Mouse (Mus musculus) neural tube, embryonic 11.5 days (tissue): Measurements from ENCODE around the gene Coq10b. TPM values are rescaled to one million over a fixed set of nuclear protein-coding genes. Genes with fewer than 3 reads are reported as not detected.
A peak's percentile ranks its signal among the peaks of the same experiment; 100 is the strongest.
"Not testable (repeated sequence)": the region's sequence is repeated elsewhere in the genome, so short reads cannot be mapped to it uniquely, and the experiment has no call there.

Experiments
- ATAC-seq: fragments of 200-750 bp; cut with Nextera tagmentation; 2 replicates; pipeline ENCODE4 v1.8.0; 2017; ENCODE audit warnings: moderate number of reproducible peaks, mild to moderate bottlenecking, moderate TSS enrichment, moderate library complexity; ENCODE audit not compliant: insufficient read depth, low FRiP score, low TSS enrichment
- DNase-seq: peaks from one replicate; pipeline ENCODE4 v3.0.0-alpha.2; 2015; ENCODE audit warnings: low spot score
- H3K27ac ChIP-seq: fragments of 300-500 bp; sonication (generic); 2 replicates; pipeline ENCODE4 v1.5.1; 2014; ENCODE audit warnings: low read depth, mild to moderate bottlenecking, low read length
- H3K27me3 ChIP-seq: fragments of 300-500 bp; sonication (generic); 2 replicates; pipeline ENCODE4 v1.6.1; 2014; ENCODE audit warnings: mild to moderate bottlenecking, low read length, mixed read lengths; ENCODE audit not compliant: control insufficient read depth, insufficient read depth
- H3K36me3 ChIP-seq: fragments of 300-500 bp; sonication (generic); 2 replicates; pipeline ENCODE4 v1.6.1; 2014; ENCODE audit warnings: mild to moderate bottlenecking, low read length, moderate library complexity, mixed read lengths; ENCODE audit not compliant: control insufficient read depth, insufficient read depth
- H3K4me1 ChIP-seq: fragments of 300-500 bp; sonication (generic); 2 replicates; pipeline ENCODE4 v1.6.1; 2014; ENCODE audit warnings: low read length, mixed read lengths; ENCODE audit not compliant: control insufficient read depth, insufficient read depth
- H3K4me2 ChIP-seq: fragments of 300-500 bp; sonication (generic); 2 replicates; pipeline ENCODE4 v1.6.1; 2014; ENCODE audit warnings: low read depth, mild to moderate bottlenecking, moderate library complexity
- H3K4me3 ChIP-seq: fragments of 300-500 bp; sonication (generic); 2 replicates; pipeline ENCODE4 v1.5.1; 2014; ENCODE audit warnings: low read depth, low read length
- H3K9ac ChIP-seq: fragments of 300-500 bp; sonication (generic); 2 replicates; pipeline ENCODE4 v1.6.1; 2014; ENCODE audit warnings: mild to moderate bottlenecking, low read length
- H3K9me3 ChIP-seq: fragments of 300-500 bp; sonication (generic); 2 replicates; pipeline ENCODE4 v1.6.1; 2016; ENCODE audit warnings: low read length; ENCODE audit not compliant: control insufficient read depth
- WGBS: fragments of 180-500 bp; shearing (Covaris S2); extraction: QIAGEN DNeasy Blood & Tissue Kit; methylation state at CpG from one replicate; pipeline ENCODE4 v1.1.7; 2014; 5-methylcytosine and 5-hydroxymethylcytosine counted together
- polyA plus RNA-seq: library from polyadenylated mRNA; unstranded; fragments of >200 nt; fragmentation: Nextera tagmentation; extraction: Ambion mirVana; gene quantifications from 2 replicates; pipeline ENCODE4 v1.2.1, GENCODE M21; 2014

Gene Coq10b
- polyA plus RNA-seq, 1 experiment from 2014 or later, result 31.9 TPM

GRCm38 (mm10) chr1:55051671-55052070, 899 bp upstream of the Coq10b start:
- H3K4me3 ChIP-seq, result no peak overlapping the region
- ATAC-seq, result no peak
- no peaks in the 10 kb centered on the region for H3K9me3 ChIP-seq
- H3K4me1 ChIP-seq, result no peaks in the 10 kb centered on the region
- DNase-seq, result no peak
- no peak overlapping the region for H3K27ac ChIP-seq
- H3K27me3 ChIP-seq, result no peaks in the 10 kb centered on the region
- WGBS, result 81% methylated on average over 3 of the region's 3 CpGs
- no peak overlapping the region for H3K4me2 ChIP-seq
- H3K36me3 ChIP-seq, result no peaks in the 10 kb centered on the region
- H3K9ac ChIP-seq, result no peak overlapping the region

DNA sequence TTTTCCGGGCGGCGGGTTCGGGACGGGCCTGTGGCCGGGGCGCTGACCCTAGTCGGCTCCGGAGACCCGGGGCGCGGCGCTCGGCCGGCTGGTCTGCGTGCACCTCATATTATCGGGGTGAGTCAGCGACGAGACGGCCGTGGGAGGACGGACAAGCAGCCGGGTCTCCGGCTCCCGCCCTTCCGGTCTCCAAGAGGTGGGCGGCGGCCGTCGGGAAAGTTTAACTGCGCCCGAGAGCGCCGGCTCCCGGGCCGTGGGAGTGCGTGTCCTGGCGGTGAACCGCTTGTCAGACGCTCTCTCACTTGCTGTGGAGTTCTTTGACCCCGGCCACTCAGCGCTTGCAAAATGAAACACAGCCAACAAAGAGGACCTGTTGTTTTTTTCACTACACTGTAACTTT, 435 bp downstream of the Coq10b start:
- Histone ChIP-seq H3K27me3 (no peaks in the 10 kb centered on the region), H3K4me2 (peak overlapping the region; percentile 36), H3K9me3 (no peaks in the 10 kb centered on the region), H3K4me1 (no peaks in the 10 kb centered on the region), H3K9ac (peak overlapping the region; percentile 67), H3K36me3 (no peaks in the 10 kb centered on the region), H3K4me3 (peak overlapping the region; percentile 79), H3K27ac (peak overlapping the region; percentile 45; the same call in 1 of the 2 replicates)
- peak; percentile 58 for DNase-seq
- peak; percentile 62 for ATAC-seq
- WGBS, result under 1% methylated on average over 42 of the region's 42 CpGs

- H3K4me2 ChIP-seq, result peak overlapping the region; percentile 36
- H3K36me3 ChIP-seq, result no peaks in the 10 kb centered on the region
- H3K9me3 ChIP-seq, result no peaks in the 10 kb centered on the region
- no peak overlapping the region; the same call in 1 of the 2 replicates for H3K9ac ChIP-seq
- no peaks in the 10 kb centered on the region; the same call in 1 of the 2 replicates for H3K4me1 ChIP-seq
- H3K27ac ChIP-seq, result no peak overlapping the region
- WGBS, result 72% methylated on average over 4 of the region's 4 CpGs
- no peak for DNase-seq
- H3K27me3 ChIP-seq, result no peaks in the 10 kb centered on the region
- peak overlapping the region; percentile 79 for H3K4me3 ChIP-seq
- ATAC-seq, result no peak
Observed at GRCm38 (mm10) chr1:55053596-55053995, 1.0 kb downstream of the Coq10b start.

DNA sequence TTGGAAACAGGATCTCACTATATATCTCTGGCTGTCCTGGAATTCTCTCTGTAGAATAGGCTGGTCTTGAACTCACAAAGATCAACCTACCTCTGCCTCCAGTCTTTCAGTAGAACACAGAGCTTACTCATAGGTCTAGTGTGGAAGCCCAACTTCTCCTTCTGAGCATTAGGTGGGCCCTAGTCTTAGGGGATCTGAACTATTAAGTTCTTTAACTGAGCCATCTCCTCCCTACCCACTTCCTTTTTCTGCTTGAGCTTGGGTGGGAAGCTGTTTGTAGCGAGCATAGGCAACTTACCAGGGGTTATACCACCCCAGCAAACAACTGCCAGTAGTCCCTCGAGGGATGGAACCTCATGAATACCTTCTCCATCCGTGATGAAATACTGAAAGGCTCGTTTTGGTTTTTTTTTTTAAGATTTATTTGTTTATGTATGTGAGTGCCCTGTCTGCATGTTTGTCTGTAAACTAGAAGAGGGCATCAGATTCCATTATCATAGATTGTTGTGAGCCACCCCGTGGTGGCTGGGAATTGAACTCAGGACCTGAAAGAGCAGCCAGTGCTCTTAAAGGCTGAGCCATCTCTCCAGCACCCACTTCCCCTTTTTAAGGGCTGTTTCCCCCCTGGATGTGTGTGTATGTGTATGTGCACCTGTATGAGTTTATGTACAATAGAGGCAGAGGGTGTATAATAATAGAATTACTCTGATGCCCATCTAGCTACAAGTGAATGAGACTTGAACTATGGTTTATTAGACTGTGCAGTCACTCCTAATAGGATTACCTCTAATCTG, 2.9 kb downstream of the Coq10b start:
- DNase-seq (no peak), ATAC-seq (no peak)
- Histone ChIP-seq H3K27ac (no peak overlapping the region), H3K4me1 (no peaks in the 10 kb centered on the region; the same call in 1 of the 2 replicates), H3K9ac (no peak overlapping the region), H3K4me3 (no peak overlapping the region), H3K27me3 (no peaks in the 10 kb centered on the region), H3K36me3 (no peaks in the 10 kb centered on the region), H3K9me3 (no peaks in the 10 kb centered on the region), H3K4me2 (no peak overlapping the region)
- 90% methylated on average over 5 of the region's 5 CpGs for whole genome bisulfite sequencing

GRCm38 (mm10) chr1:55058383-55058782, 5.8 kb downstream of the Coq10b start:
- DNase-seq, H3K4me1 ChIP-seq, H3K36me3 ChIP-seq, H3K4me2 ChIP-seq, ATAC-seq, H3K9ac ChIP-seq, H3K9me3 ChIP-seq, H3K4me3 ChIP-seq, H3K27ac ChIP-seq, H3K27me3 ChIP-seq: not testable (repeated sequence)
- WGBS, result 79% methylated on average over 2 of the region's 3 CpGs

GRCm38 (mm10) chr1:55061099-55061498, 8.5 kb downstream of the Coq10b start:
- no peak overlapping the region for H3K27ac ChIP-seq
- H3K4me1 ChIP-seq, result no peaks in the 10 kb centered on the region; the same call in 1 of the 2 replicates
- ATAC-seq (no peak), DNase-seq (no peak)
- WGBS, result 93% methylated on average over 5 of the region's 5 CpGs
- H3K27me3 ChIP-seq, result no peaks in the 10 kb centered on the region
- no peak overlapping the region for H3K4me2 ChIP-seq
- no peak overlapping the region for H3K4me3 ChIP-seq
- no peak overlapping the region for H3K9ac ChIP-seq
- no peaks in the 10 kb centered on the region for H3K9me3 ChIP-seq
- H3K36me3 ChIP-seq, result peaks cover 5% of the 10 kb centered on the region; the same call in 1 of the 2 replicates

- Histone ChIP-seq H3K27ac (no peak overlapping the region), H3K36me3 (peaks cover 5% of the 10 kb centered on the region; the same call in 1 of the 2 replicates), H3K27me3 (no peaks in the 10 kb centered on the region), H3K9me3 (no peaks in the 10 kb centered on the region), H3K4me1 (no peaks in the 10 kb centered on the region; the same call in 1 of the 2 replicates), H3K4me2 (no peak overlapping the region), H3K4me3 (no peak overlapping the region), H3K9ac (no peak overlapping the region)
- WGBS, result 88% methylated on average over 4 of the region's 4 CpGs
- ATAC-seq (no peak), DNase-seq (no peak)
Observed at GRCm38 (mm10) chr1:55061772-55062171, 9.2 kb downstream of the Coq10b start.

DNA sequence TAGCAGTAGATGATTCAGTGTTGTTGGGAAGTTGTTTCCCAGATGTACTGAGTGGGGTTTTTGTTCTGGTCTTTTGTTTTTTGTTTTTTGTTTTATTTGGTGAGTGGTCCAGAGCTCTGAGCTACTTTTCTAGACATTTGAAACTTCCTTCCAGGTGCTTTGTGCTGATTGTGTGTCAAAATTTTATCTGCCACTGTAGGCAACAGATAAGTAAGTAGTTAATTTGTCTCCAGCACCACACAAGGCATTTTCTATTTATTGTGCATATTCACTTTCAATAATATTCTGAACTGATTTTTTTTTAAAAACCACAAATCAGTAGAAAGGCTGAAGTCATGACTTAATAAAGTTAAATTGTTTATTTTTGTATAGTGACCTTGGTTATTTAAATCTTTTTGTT, 19.8 kb downstream of the Coq10b start:
- H3K4me1 ChIP-seq, H3K36me3 ChIP-seq, H3K9me3 ChIP-seq, H3K27ac ChIP-seq, H3K4me3 ChIP-seq, H3K27me3 ChIP-seq, H3K9ac ChIP-seq, ATAC-seq, DNase-seq, H3K4me2 ChIP-seq: not testable (repeated sequence)

DNA sequence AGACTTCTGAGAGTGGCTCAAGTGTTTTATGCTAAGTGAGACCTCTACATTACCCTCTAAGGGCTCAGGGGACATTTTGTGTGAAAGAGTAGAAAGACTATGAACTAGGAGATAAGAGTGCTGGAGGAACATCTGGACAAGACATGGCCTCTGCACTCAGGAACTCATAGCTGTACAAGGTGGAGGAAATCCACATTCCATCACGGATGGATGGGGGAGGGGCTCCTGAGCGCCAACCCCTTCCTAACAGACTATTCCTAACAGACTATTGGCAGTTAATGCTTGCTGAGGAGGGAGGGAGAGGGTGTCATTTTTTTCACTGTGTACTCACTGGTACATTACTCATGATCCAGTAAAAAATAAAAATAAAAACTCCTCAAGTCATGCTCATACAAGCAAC, 22.2 kb downstream of the Coq10b start:
- H3K36me3 ChIP-seq, result peaks cover 8% of the 10 kb centered on the region
- H3K27ac ChIP-seq, result no peak overlapping the region
- H3K4me3 ChIP-seq, result no peak overlapping the region
- no peak overlapping the region for H3K4me2 ChIP-seq
- no peaks in the 10 kb centered on the region for H3K4me1 ChIP-seq
- WGBS, result 59% methylated on average over 2 of the region's 2 CpGs
- H3K9me3 ChIP-seq, result no peaks in the 10 kb centered on the region
- no peaks in the 10 kb centered on the region for H3K27me3 ChIP-seq
- H3K9ac ChIP-seq, result no peak overlapping the region
- ATAC-seq, result no peak
- no peak for DNase-seq
